Mouse (Mus musculus) cerebellum, adult 8-10 months (tissue): ENCODE results near the gene Rbl2.

Source experiments
- DNase-seq: peaks from one replicate; pipeline ENCODE4 v3.0.0; 2022

Rbl2 gene

GRCm38 (mm10) chr8:91171605-91172004 is 101.7 kb downstream of the Rbl2 start:
- DNase-seq: no peak
